Mouse (Mus musculus) brain, embryonic 14.5 days (tissue): ENCODE measurements around the gene Gm6871.
"Not testable (repeated sequence)": the region's sequence is repeated elsewhere in the genome, so short reads cannot be mapped to it uniquely, and the experiment has no call there.

Experiments
- CTCF ChIP-seq: fragments of 200-500 bp; IDR thresholded peaks from 2 replicates; pipeline ENCODE4 v1.5.1; 2012; ENCODE audit warnings: inconsistent platforms, mild to moderate bottlenecking, moderate library complexity, borderline replicate concordance; ENCODE audit not compliant: insufficient read depth, insufficient read length; ENCODE audit errors: extremely low read depth
- POLR2A ChIP-seq: fragments of 200-500 bp; IDR thresholded peaks from 2 replicates; pipeline ENCODE4 v1.6.1; 2012; ENCODE audit warnings: mild to moderate bottlenecking, inconsistent platforms, borderline replicate concordance; ENCODE audit not compliant: poor library complexity, insufficient read depth, insufficient read length, severe bottlenecking; ENCODE audit errors: extremely low read depth

- not testable (repeated sequence) for TF ChIP-seq CTCF, POLR2A
Observed at GRCm38 (mm10) chr7:41573562-41573961, at the start of gene Gm6871.
